In genomic region chr1:138842756-138843155, GRCm38 (mm10) we compare ENCODE assay signal across 8 mouse cellular contexts. TPM values are rescaled to one million over a fixed set of nuclear protein-coding genes. Genes with fewer than 3 reads are reported as not detected.
DNase-seq lines count a peak whose midpoint lies in the region; ATAC-seq and TF ChIP-seq lines count a peak whose summit lies in the region.
"Had no signal": no experiment of that assay in that cellular context is flagged by ENCODE, and none has a peak within 500 bp of the region (broad histone marks: within the 10 kb centered on the region; RNA-seq: fewer than 3 reads in every experiment).

No protein-coding gene starts in this region.

- no peaks in the 10 kb centered on the region for H3K36me3 ChIP-seq in C2C12 (ENCODE audit: control insufficient read depth, insufficient read depth)
- no peaks in the 10 kb centered on the region for H3K36me3 ChIP-seq in forebrain, embryonic 14.5 days (ENCODE audit: control insufficient read depth, insufficient read depth, low read length)
- no peaks in the 10 kb centered on the region for H3K36me3 ChIP-seq in limb, embryonic 14.5 days (ENCODE audit: control insufficient read depth, insufficient read depth, low read length)

- H3K4me1 ChIP-seq in forebrain, embryonic 14.5 days (ENCODE audit: control insufficient read depth, insufficient read depth, low read length): peaks cover 14% of the 10 kb centered on the region
- peaks cover 22% of the 10 kb centered on the region for H3K4me1 ChIP-seq in limb, embryonic 14.5 days (ENCODE audit: control insufficient read depth, insufficient read depth, low read length)

- intact Hi-C loops in gastrocnemius, postnatal 14 days (cut with DNase I; ENCODE audit: low total_unique reads): no loop called here

- peak overlapping the region; percentile 85 for H3K9ac ChIP-seq in forebrain, embryonic 14.5 days (ENCODE audit: low read length)
- H3K9ac ChIP-seq in limb, embryonic 14.5 days (ENCODE audit: low read depth, low read length, severe bottlenecking): peak overlapping the region; percentile 76

- H3ac ChIP-seq in C2C12 (ENCODE audit: control insufficient read depth, insufficient read length, low read depth): no peak overlapping the region

- TF ChIP-seq POLR2A in limb, embryonic 14.5 days (IDR thresholded peaks at IDR 0.05; ENCODE audit: borderline replicate concordance, extremely low read depth, insufficient read depth, insufficient read length): no peak

- H3K4me3 ChIP-seq in C2C12 (ENCODE audit: insufficient read depth, poor library complexity, severe bottlenecking): peak overlapping the region; percentile 31
- peak overlapping the region; percentile 50 for H3K4me3 ChIP-seq in forebrain, embryonic 14.5 days (ENCODE audit: low read depth, low read length)
- H3K4me3 ChIP-seq in limb, embryonic 14.5 days (replicated peaks; ENCODE audit: low read length): peak overlapping the region; percentile 48

- TF ChIP-seq CTCF in C2C12 (IDR thresholded peaks at IDR 0.05; ENCODE audit: control insufficient read depth, insufficient read depth, insufficient read length): no peak

- ATAC-seq in forebrain, embryonic 14.5 days: no peak
- ATAC-seq in limb, embryonic 14.5 days (ENCODE audit: low FRiP score, low read depth): no peak

- no peaks in the 10 kb centered on the region for H3K9me3 ChIP-seq in forebrain, embryonic 14.5 days (replicated peaks; ENCODE audit: control insufficient read depth, low read length)
- no peaks in the 10 kb centered on the region for H3K9me3 ChIP-seq in limb, embryonic 14.5 days (ENCODE audit: control insufficient read depth, low read length)

- DNase-seq in B cell, adult 2 months: peak; percentile 28 to 30
- no peak for DNase-seq in forebrain, embryonic 14.5 days (ENCODE audit: low spot score)
- no peak for DNase-seq in limb, embryonic 14.5 days (ENCODE audit: low spot score)
- DNase-seq in gastrocnemius, postnatal 14 days: no peak
- DNase-seq in layer of hippocampus, postnatal 14 days (ENCODE audit: low spot score in 2 of 2): no peak
- no peak for DNase-seq in adrenal gland, adult 8-10 months

- peak overlapping the region; percentile 65 for H3K4me2 ChIP-seq in forebrain, embryonic 14.5 days (ENCODE audit: low read length)
- peak overlapping the region; percentile 55 for H3K4me2 ChIP-seq in limb, embryonic 14.5 days (replicated peaks; ENCODE audit: low read depth, low read length, severe bottlenecking)

- H3K27me3 ChIP-seq in C2C12 (ENCODE audit: control insufficient read depth, insufficient read depth, insufficient read length): no peaks in the 10 kb centered on the region
- peaks cover 43% of the 10 kb centered on the region for H3K27me3 ChIP-seq in forebrain, embryonic 14.5 days (replicated peaks; ENCODE audit: control insufficient read depth, insufficient read depth, low read length)
- peaks cover 43% of the 10 kb centered on the region for H3K27me3 ChIP-seq in limb, embryonic 14.5 days (ENCODE audit: control insufficient read depth, insufficient read depth, low read length)

- 1% methylated on average over 10 of the region's 10 CpGs for WGBS in forebrain, embryonic 14.5 days
- WGBS in limb, embryonic 14.5 days: 6% methylated on average over 10 of the region's 10 CpGs

- peak overlapping the region; percentile 82; the same call in 1 of the 2 replicates for H3K27ac ChIP-seq in forebrain, embryonic 14.5 days (ENCODE audit: low read depth, low read length)
- H3K27ac ChIP-seq in limb, embryonic 14.5 days (replicated peaks; ENCODE audit: low read depth, low read length): peak overlapping the region; percentile 82

- no peaks in the 10 kb centered on the region for H3K79me2 ChIP-seq in C2C12 (ENCODE audit: control insufficient read depth, insufficient read depth)

- H3K79me3 ChIP-seq in C2C12 (ENCODE audit: low read depth): no peaks in the 10 kb centered on the region

TF ChIP-seq in C2C12, 6 proteins besides CTCF, POLR2A, EP300 and RAD21:
- TF ChIP-seq MYOG (IDR thresholded peaks at IDR 0.05; ENCODE audit: control insufficient read depth, extremely low read depth, insufficient read length) (no peak), FOSL1 (IDR thresholded peaks at IDR 0.05; ENCODE audit: insufficient read depth, low read length, poor library complexity, severe bottlenecking) (no peak), USF1 (IDR thresholded peaks at IDR 0.05; ENCODE audit: low read depth) (no peak), MAX (IDR thresholded peaks at IDR 0.05) (no peak), MYOD1 (IDR thresholded peaks at IDR 0.05; ENCODE audit: control insufficient read depth, insufficient read length, low read depth) (no peak)

RNA-seq across cellular contexts. Expression of gene Lhx9, which starts 5.6 kb away (rescaled TPM):
- 0.54 TPM for polyA plus RNA-seq in C2C12 (2012; fragmentation: generic; extraction: Trizol)
- polyA plus RNA-seq in forebrain, embryonic 14.5 days (2014; fragmentation: Nextera tagmentation; extraction: Ambion mirVana): 15.2 and 20.3 TPM in 2 replicates
- polyA plus RNA-seq in limb, embryonic 14.5 days (2012; rRNA removed): 15.4 and 24.2 TPM in 2 replicates
- polyA plus RNA-seq in limb, embryonic 14.5 days (2014; fragmentation: Nextera tagmentation; extraction: Ambion mirVana): 11.9 and 14.8 TPM in 2 replicates
- total RNA-seq in gastrocnemius, postnatal 14 days (2021): not detected
- total RNA-seq in layer of hippocampus, postnatal 14 days (2021): 10 to 100 TPM; 13.5 to 15.1 TPM
- not detected for total RNA-seq in adrenal gland, adult 8-10 months (2022)
- total RNA-seq: hematopoietic stem cell, adult 5-6 weeks had no signal

RNA-seq across cellular contexts. Expression of gene 2310009B15Rik, which starts 13.9 kb away (rescaled TPM):
- 46.9 TPM for polyA plus RNA-seq in C2C12 (2012; fragmentation: generic; extraction: Trizol)
- polyA plus RNA-seq in forebrain, embryonic 14.5 days (2014; fragmentation: Nextera tagmentation; extraction: Ambion mirVana): 37.7 and 49.8 TPM in 2 replicates
- 47.9 and 59.0 TPM in 2 replicates for polyA plus RNA-seq in limb, embryonic 14.5 days (2012; rRNA removed)
- polyA plus RNA-seq in limb, embryonic 14.5 days (2014; fragmentation: Nextera tagmentation; extraction: Ambion mirVana): 48.1 and 50.4 TPM in 2 replicates
- total RNA-seq in gastrocnemius, postnatal 14 days (2021): 10 to 100 TPM; 15.0 to 16.0 TPM
- total RNA-seq in layer of hippocampus, postnatal 14 days (2021): 10 to 100 TPM; 19.9 to 24.3 TPM
- total RNA-seq in adrenal gland, adult 8-10 months (2022): 10 to 100 TPM; 19.5 to 24.4 (median 19.9) TPM

Comparison
In these comparisons a context has a peak if more than half of its experiments do, and no peak if none do; other contexts are left out.
1. DNase-seq: peak in B cell, adult 2 months (2 of 2); none in forebrain, embryonic 14.5 days (single experiment), limb, embryonic 14.5 days (single experiment), gastrocnemius, postnatal 14 days (single experiment), layer of hippocampus, postnatal 14 days (0 of 2) and adrenal gland, adult 8-10 months (single experiment).
2. RNA of gene Lhx9, which starts 5.6 kb away (total RNA-seq): 13.5 to 15.1 TPM in layer of hippocampus, postnatal 14 days; not detected in adrenal gland, adult 8-10 months and not detected in gastrocnemius, postnatal 14 days; every median in the first group is over 10 times any median in the second.
3. Peak in every context shown above with its lines, with median percentiles within 50 percentile points of each other: H3K4me3 ChIP-seq.